Mouse (Mus musculus) heart, postnatal 4 days (tissue): ENCODE data around the gene Asxl1. TPM values are rescaled to one million over a fixed set of nuclear protein-coding genes. Genes with fewer than 3 reads are reported as not detected.

Experiments used
- DNase-seq: peaks from one replicate; pipeline ENCODE4 v3.0.0; 2021
- total RNA-seq, 2 experiments: library from RNA; stranded (reverse); gene quantifications; 2 replicates each; pipeline ENCODE4 v1.2.3; 2021

Gene Asxl1
- total RNA-seq, 2 experiments from 2014 or later: 37.0 to 38.2 TPM

- DNase-seq: no peak
Observed at GRCm38 (mm10) chr2:153417841-153418240, 72.2 kb downstream of the Asxl1 start.

- DNase-seq: no peak
Observed at GRCm38 (mm10) chr2:153418381-153418780, 72.8 kb downstream of the Asxl1 start.

GRCm38 (mm10) chr2:153421233-153421632 is 75.6 kb downstream of the Asxl1 start:
- DNase-seq: no peak

GRCm38 (mm10) chr2:153422051-153422450 is 76.4 kb downstream of the Asxl1 start:
- no peak for DNase-seq

- peak; percentile 62 for DNase-seq
Observed at GRCm38 (mm10) chr2:153423113-153423512, 77.5 kb downstream of the Asxl1 start.

- no peak for DNase-seq
Observed at GRCm38 (mm10) chr2:153424557-153424956, 78.9 kb downstream of the Asxl1 start.

GRCm38 (mm10) chr2:153425124-153425844 is 79.7 kb downstream of the Asxl1 start:
- no peak for DNase-seq

- DNase-seq: no peak
Observed at GRCm38 (mm10) chr2:153425998-153426670, 80.5 kb downstream of the Asxl1 start.

- no peak for DNase-seq
Observed at GRCm38 (mm10) chr2:153426931-153427330, 81.3 kb downstream of the Asxl1 start.

- DNase-seq: no peak
Observed at GRCm38 (mm10) chr2:153428485-153428884, 82.9 kb downstream of the Asxl1 start.

GRCm38 (mm10) chr2:153430571-153430970 is 84.9 kb downstream of the Asxl1 start:
- DNase-seq: no peak

- DNase-seq: peak; percentile 38
Observed at GRCm38 (mm10) chr2:153432492-153432891, 86.9 kb downstream of the Asxl1 start.

GRCm38 (mm10) chr2:153433859-153434258 is 88.2 kb downstream of the Asxl1 start:
- no peak for DNase-seq

GRCm38 (mm10) chr2:153434880-153435831 is 89.5 kb downstream of the Asxl1 start:
- DNase-seq: peak; percentile 43

GRCm38 (mm10) chr2:153436641-153437305 is 91.1 kb downstream of the Asxl1 start:
- peak; percentile 80 for DNase-seq

- DNase-seq: no peak
Observed at GRCm38 (mm10) chr2:153437306-153437659, 91.7 kb downstream of the Asxl1 start.

GRCm38 (mm10) chr2:153440755-153441154 is 95.1 kb downstream of the Asxl1 start:
- DNase-seq: no peak

GRCm38 (mm10) chr2:153441228-153441627 is 95.6 kb downstream of the Asxl1 start:
- no peak for DNase-seq

GRCm38 (mm10) chr2:153442720-153443119 is 97.1 kb downstream of the Asxl1 start:
- no peak for DNase-seq

GRCm38 (mm10) chr2:153443434-153444240 is 98.0 kb downstream of the Asxl1 start:
- DNase-seq: peak; percentile 59
